Mouse (Mus musculus) retina, adult 2 months (tissue): Measurements from ENCODE around the gene 5430419D17Rik.

ENCODE experiments used
- DNase-seq: peaks from one replicate; pipeline ENCODE4 v3.0.0-alpha.2; 2012; ENCODE audit warnings: low read depth, low spot score

5430419D17Rik gene

GRCm38 (mm10) chr7:131317587-131317986 lies 143.4 kb downstream of the 5430419D17Rik start:
- DNase-seq = no peak

DNA sequence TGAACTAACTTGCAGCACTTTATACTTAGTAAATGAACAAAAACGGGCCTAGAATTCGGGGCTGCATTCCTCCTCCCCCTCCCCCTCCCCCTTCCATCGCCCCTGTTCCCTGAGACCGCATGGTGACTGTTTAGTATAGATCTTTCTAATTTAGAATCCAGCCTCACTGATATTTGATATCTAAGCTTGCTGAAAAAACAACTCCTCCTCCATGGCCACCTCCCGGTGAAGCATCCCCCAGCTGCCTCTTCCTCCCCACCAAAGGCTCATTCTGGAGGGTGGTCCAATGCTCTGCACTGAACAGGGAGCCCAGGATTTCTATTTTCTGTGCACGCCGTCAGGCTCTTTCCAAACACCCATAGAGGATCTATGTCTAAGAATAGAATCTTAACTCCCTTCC lies 144.1 kb downstream of the 5430419D17Rik start:
- DNase-seq = no peak

DNA sequence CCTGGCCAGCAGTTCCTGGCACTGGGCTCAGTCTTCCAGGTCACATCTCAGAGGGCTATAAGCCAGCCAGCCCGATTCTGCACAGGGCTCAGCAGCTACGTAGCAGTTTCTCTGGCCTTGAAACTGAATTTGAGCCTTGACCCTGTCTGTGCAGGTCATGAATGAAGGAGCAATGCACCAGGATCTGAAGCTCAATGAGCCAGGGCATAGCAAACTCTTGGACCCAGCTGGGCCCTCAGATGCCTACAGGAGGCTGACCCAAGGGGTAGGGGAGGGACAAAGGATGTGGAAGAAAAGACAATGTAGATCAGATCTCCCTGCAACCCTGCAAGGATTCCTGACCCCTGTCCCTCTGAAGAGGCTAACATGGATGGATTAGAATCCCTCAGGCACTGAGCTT lies 148.0 kb downstream of the 5430419D17Rik start, which contains the start of gene Cuzd1:
Gene Cuzd1 (minus strand): TSS at position 101 of the 400 bp plus-strand sequence.
- no peak for DNase-seq

DNA sequence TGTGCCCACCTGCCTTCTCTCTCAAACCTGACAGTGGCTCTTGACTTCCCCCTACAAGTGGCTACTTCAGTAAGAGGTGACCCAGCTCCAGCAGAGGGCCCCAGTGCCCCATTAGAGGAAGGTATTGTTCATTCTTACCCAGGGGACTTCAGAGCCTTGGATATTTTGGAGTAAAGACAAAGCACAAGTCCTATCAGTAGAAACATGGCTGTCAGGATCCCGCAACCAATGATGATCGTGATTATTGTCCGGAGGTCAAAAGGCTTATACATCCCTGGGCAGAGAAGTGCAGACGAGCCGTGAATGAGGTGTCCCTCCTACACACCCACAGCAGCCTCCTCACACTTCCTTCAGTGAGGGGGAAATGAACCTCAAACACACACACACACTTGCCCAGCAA lies 152.9 kb downstream of the 5430419D17Rik start:
- DNase-seq = no peak

- no peak for DNase-seq
These were observed 155.2 kb downstream of the 5430419D17Rik start, which contains the start of gene Fam24b for GRCm38 (mm10) chr7:131329416-131329815. Gene Fam24b, minus strand, starts transcription at chr7:131329516.

- DNase-seq = no peak
These were observed 157.5 kb downstream of the 5430419D17Rik start for GRCm38 (mm10) chr7:131331688-131332087.

- no peak for DNase-seq
These were observed 159.4 kb downstream of the 5430419D17Rik start, which contains the start of gene Fam24a for GRCm38 (mm10) chr7:131333564-131333963. Gene Fam24a, plus strand, starts transcription at chr7:131333864.

DNA sequence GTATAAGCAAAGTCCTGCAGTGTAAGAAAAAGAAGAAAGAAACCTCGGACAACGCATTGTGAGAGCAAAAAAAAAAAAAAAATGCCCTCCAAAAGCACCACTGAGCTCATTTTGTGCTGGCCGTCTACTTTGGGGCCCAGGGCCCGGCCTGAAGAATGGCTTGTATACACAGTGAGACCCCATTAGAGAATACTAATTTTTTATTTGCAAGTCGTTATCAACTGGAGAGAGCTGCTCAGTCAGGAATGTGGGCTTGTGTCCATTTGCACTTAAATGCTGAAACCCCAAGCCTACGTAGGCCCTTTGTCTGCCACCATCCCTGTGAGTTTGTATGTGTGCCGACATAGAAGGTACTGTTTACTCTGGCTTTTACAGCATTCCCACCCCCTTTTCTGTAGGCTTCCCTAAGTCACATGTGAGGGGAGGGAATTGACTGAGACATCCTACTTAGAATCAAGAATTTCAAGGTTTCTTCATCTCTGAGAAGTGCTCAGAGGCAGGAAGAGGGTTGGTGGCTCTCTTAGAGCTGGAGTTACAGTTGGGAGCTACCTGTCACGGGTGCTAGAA lies 163.4 kb downstream of the 5430419D17Rik start:
- no peak for DNase-seq

GRCm38 (mm10) chr7:131345856-131346541 lies 171.8 kb downstream of the 5430419D17Rik start:
- DNase-seq = no peak
